Mouse (Mus musculus): ENCODE data around the gene Sp110. TPM values are rescaled to one million over a fixed set of nuclear protein-coding genes. Genes with fewer than 3 reads are reported as not detected.
"Not testable (repeated sequence)": the region's sequence is repeated elsewhere in the genome, so short reads cannot be mapped to it uniquely, and the experiment has no call there.

Gene Sp110
- polyA plus RNA-seq (2014; fragmentation: Nextera tagmentation; extraction: Ambion mirVana), result 1.4 and 2.3 TPM in 2 replicates

DNA sequence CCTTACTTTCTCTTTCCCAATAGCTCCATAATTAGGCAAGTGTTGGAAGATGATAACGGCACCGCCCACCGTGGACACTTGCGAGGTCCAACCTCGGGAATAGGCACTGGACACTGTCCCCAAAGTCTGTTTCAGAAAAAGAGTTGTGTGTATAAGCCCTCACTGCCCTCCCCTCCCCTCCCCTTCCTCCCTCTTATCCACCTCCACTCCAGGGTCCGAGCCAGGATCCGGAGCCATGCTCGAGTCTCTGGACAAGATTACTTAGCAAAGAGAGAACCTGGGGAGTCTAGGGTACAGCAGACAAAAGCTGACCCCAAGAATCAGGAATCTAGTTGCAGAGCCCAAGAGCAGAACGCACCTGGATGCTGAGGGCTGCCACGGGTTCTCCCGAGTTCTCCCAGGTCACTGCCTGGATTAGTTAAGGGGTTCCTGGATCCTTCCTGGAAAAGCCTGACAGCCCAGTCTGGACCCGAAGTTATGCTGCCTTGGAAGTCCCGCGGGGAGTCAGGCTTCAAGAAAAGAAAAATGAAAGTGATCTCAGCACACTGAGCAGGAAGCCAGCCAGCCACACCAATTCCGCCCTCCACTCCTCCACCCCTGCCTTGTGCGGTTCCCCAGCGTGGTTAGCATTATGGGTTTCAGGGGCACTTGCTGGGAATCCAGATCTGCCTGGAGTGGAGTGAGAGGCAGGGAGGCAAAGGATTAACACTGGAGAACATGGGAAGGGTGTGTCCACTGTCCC lies at the start of gene Sp110:
Sp110 (minus strand) TSS at position 547 of the 742 bp plus-strand sequence.
- H3K4me2 ChIP-seq (ENCODE audit: low read depth, low read length); H3K9me3 ChIP-seq (ENCODE audit: control insufficient read depth, low read length); DNase-seq (ENCODE audit: low spot score); H3K27ac ChIP-seq (replicated peaks; ENCODE audit: low read depth, low read length); H3K4me3 ChIP-seq (ENCODE audit: low read depth, low read length); H3K27me3 ChIP-seq (replicated peaks; ENCODE audit: control insufficient read depth, insufficient read depth, low read length); ATAC-seq (ENCODE audit: low read depth); H3K9ac ChIP-seq (ENCODE audit: low read depth, low read length); H3K36me3 ChIP-seq (ENCODE audit: control insufficient read depth, insufficient read depth, low read length); H3K4me1 ChIP-seq (ENCODE audit: control insufficient read depth, insufficient read depth, low read length): not testable (repeated sequence)
- whole genome bisulfite sequencing, result 70% methylated on average over 16 of the region's 17 CpGs

DNA sequence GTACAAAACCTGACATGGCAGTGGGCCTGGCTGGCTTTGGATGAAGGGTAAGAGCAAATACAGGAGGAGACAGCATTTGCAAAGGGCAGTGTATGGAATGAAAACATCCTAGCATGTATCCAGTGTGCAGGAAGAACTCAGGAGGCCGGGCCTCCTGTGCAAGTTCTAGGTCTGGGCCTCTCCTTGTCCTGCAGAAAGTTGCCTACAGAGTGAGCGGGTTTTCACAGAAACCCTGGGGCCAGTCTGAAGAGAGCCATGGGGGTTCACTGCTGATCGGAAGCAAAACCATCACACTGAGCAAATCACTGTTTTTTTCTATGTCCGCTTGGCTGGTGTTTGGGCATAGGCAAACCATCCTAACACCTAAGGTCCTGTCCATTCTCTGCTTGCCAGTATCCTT lies 39.5 kb upstream of the Sp110 start:
- ATAC-seq (ENCODE audit: low read depth); H3K4me1 ChIP-seq (ENCODE audit: control insufficient read depth, insufficient read depth, low read length); H3K36me3 ChIP-seq (ENCODE audit: control insufficient read depth, insufficient read depth, low read length); H3K9me3 ChIP-seq (ENCODE audit: control insufficient read depth, low read length); H3K9ac ChIP-seq (ENCODE audit: low read depth, low read length); H3K4me2 ChIP-seq (ENCODE audit: low read depth, low read length); DNase-seq (ENCODE audit: low spot score); H3K27me3 ChIP-seq (replicated peaks; ENCODE audit: control insufficient read depth, insufficient read depth, low read length); H3K4me3 ChIP-seq (ENCODE audit: low read depth, low read length); H3K27ac ChIP-seq (replicated peaks; ENCODE audit: low read depth, low read length): not testable (repeated sequence)
- WGBS, result 83% methylated on average over 4 of the region's 4 CpGs

DNA sequence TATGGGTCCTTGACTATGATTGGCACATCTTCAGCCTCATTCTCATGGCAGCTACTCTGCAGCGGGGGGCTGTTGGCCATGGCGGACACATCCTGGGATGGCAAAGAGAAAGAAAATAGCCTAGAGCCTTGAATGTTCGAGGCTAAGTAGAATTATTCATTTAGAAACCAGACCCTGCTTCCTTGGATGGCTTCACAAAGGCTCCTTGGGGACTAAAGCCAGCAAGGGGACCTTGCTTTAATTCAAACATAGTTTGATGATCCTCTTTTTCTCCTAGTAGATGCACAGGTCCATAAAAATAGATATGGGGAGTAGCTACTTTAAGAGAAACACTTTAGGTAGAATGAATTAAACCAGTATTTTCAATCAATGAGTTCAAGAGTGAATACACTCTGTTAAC lies 38.3 kb upstream of the Sp110 start:
- H3K4me3 ChIP-seq (ENCODE audit: low read depth, low read length); H3K4me2 ChIP-seq (ENCODE audit: low read depth, low read length); H3K9ac ChIP-seq (ENCODE audit: low read depth, low read length); H3K9me3 ChIP-seq (ENCODE audit: control insufficient read depth, low read length); DNase-seq (ENCODE audit: low spot score); ATAC-seq (ENCODE audit: low read depth); H3K36me3 ChIP-seq (ENCODE audit: control insufficient read depth, insufficient read depth, low read length); H3K27me3 ChIP-seq (replicated peaks; ENCODE audit: control insufficient read depth, insufficient read depth, low read length); H3K4me1 ChIP-seq (ENCODE audit: control insufficient read depth, insufficient read depth, low read length); H3K27ac ChIP-seq (replicated peaks; ENCODE audit: low read depth, low read length): not testable (repeated sequence)
- WGBS, result 48% methylated on average over 3 of the region's 3 CpGs

DNA sequence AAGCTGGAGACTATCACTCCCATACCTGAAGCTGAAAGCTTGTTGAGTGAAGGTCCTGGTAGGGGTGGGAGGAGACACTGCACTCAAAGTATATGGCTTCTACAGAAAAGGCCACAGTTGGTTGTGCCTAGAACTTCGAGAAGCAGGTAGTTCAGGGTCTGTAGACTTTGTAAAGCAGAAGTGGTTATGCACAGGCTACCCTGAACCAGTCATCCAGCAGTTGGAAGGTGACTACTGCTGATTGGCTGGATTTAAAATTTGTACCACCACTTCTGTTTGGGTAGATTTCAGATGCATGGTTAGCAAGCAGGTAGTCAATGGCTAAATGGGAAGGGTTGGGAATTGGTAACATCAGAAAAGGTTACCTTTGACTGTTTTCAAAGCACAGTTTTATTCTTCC lies 20.1 kb upstream of the Sp110 start:
- not testable (repeated sequence) for H3K9me3 ChIP-seq (ENCODE audit: control insufficient read depth, low read length); ATAC-seq (ENCODE audit: low read depth); H3K4me2 ChIP-seq (ENCODE audit: low read depth, low read length); H3K27me3 ChIP-seq (replicated peaks; ENCODE audit: control insufficient read depth, insufficient read depth, low read length); H3K9ac ChIP-seq (ENCODE audit: low read depth, low read length); H3K36me3 ChIP-seq (ENCODE audit: control insufficient read depth, insufficient read depth, low read length); DNase-seq (ENCODE audit: low spot score); H3K4me3 ChIP-seq (ENCODE audit: low read depth, low read length); H3K27ac ChIP-seq (replicated peaks; ENCODE audit: low read depth, low read length); H3K4me1 ChIP-seq (ENCODE audit: control insufficient read depth, insufficient read depth, low read length)
- WGBS, result 55% methylated on average over 1 of the region's 1 CpGs

DNA sequence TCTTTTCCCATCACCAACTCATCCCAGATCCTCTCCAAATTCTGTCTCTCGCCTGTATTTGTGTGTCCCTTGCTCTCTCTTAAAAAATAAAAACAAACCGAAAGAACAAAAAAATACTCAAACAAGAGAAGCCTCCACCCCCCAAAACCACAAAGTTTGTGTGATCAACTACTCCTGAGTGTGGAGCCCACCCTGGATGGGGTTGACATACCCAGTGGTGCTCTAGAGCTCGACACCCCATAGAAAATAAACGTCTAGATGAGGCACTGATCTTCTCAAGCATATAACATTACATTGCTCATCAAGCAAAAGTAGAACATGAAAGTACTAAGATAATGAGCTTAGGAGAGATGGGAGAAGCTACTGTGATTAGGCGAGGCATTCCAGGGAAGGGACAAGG lies 18.5 kb upstream of the Sp110 start:
- not testable (repeated sequence) for H3K27me3 ChIP-seq (replicated peaks; ENCODE audit: control insufficient read depth, insufficient read depth, low read length); H3K4me2 ChIP-seq (ENCODE audit: low read depth, low read length); H3K36me3 ChIP-seq (ENCODE audit: control insufficient read depth, insufficient read depth, low read length); H3K9ac ChIP-seq (ENCODE audit: low read depth, low read length); H3K4me3 ChIP-seq (ENCODE audit: low read depth, low read length); ATAC-seq (ENCODE audit: low read depth); DNase-seq (ENCODE audit: low spot score); H3K27ac ChIP-seq (replicated peaks; ENCODE audit: low read depth, low read length); H3K4me1 ChIP-seq (ENCODE audit: control insufficient read depth, insufficient read depth, low read length); H3K9me3 ChIP-seq (ENCODE audit: control insufficient read depth, low read length)
- WGBS, result 58% methylated on average over 4 of the region's 5 CpGs

DNA sequence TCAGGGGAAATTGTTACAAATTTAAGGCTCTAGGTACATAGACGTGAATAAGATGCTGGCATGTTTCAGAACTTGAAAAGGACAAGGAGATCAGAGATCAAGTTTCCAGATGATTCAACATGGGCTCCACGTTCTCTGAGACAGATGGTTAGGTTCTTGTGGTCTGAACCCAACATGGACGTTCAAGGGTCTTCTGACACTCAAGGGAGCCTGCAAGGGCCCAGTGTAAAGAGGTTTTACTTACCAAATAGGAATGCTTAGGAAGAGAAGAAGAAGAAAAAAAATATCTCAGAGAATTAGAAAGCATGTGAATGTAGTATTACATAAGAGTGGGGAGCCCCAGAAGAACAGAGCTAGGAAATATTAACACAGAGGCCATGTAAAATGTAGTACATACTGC lies 17.2 kb upstream of the Sp110 start:
- not testable (repeated sequence) for H3K9ac ChIP-seq (ENCODE audit: low read depth, low read length); H3K36me3 ChIP-seq (ENCODE audit: control insufficient read depth, insufficient read depth, low read length); H3K4me1 ChIP-seq (ENCODE audit: control insufficient read depth, insufficient read depth, low read length); H3K27me3 ChIP-seq (replicated peaks; ENCODE audit: control insufficient read depth, insufficient read depth, low read length); H3K9me3 ChIP-seq (ENCODE audit: control insufficient read depth, low read length); ATAC-seq (ENCODE audit: low read depth); DNase-seq (ENCODE audit: low spot score); H3K27ac ChIP-seq (replicated peaks; ENCODE audit: low read depth, low read length); H3K4me2 ChIP-seq (ENCODE audit: low read depth, low read length); H3K4me3 ChIP-seq (ENCODE audit: low read depth, low read length)
- 62% methylated on average over 3 of the region's 3 CpGs for WGBS

DNA sequence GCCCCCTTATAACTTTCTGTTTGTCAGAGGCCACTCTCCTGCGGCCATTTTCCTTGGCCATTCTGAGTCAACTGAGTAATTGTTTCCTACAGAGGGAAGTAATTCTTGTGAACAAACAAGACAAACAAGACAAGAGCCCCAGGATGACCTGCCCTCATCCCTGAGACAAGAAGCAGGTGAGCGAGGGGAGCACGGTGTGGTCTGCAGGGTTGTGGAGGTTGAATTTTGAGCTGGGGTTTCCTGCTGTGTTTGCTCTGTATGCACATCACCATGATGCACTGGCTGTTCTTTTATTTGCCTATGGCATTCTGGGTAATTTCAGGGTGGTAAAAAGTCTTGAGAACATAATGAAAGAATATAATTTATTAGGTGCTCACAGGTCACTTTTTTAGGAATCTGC lies 16.5 kb upstream of the Sp110 start:
- not testable (repeated sequence) for DNase-seq (ENCODE audit: low spot score); H3K9me3 ChIP-seq (ENCODE audit: control insufficient read depth, low read length); H3K4me3 ChIP-seq (ENCODE audit: low read depth, low read length); H3K9ac ChIP-seq (ENCODE audit: low read depth, low read length); ATAC-seq (ENCODE audit: low read depth); H3K27ac ChIP-seq (replicated peaks; ENCODE audit: low read depth, low read length); H3K36me3 ChIP-seq (ENCODE audit: control insufficient read depth, insufficient read depth, low read length); H3K4me1 ChIP-seq (ENCODE audit: control insufficient read depth, insufficient read depth, low read length); H3K27me3 ChIP-seq (replicated peaks; ENCODE audit: control insufficient read depth, insufficient read depth, low read length); H3K4me2 ChIP-seq (ENCODE audit: low read depth, low read length)
- WGBS, result 84% methylated on average over 3 of the region's 3 CpGs

DNA sequence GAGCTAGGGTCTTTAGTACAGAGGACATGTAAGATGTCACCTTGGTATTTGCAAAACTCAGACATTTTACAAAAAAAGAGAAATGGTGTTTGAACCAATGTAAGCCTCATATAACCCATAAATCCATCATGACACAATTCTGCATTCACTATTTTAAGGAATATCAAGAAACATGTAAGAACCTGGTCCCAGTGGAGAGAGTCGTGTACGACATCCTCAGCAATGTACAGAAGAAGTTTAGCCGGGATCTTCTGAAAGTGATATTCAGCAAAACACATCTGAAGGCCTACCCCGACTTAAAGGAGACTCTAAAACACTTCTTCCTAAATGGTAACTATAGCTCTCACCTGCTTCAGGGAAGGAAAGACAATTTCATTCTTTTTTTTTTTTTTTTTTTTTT lies 12.0 kb upstream of the Sp110 start:
- H3K4me2 ChIP-seq (ENCODE audit: low read depth, low read length); H3K27me3 ChIP-seq (replicated peaks; ENCODE audit: control insufficient read depth, insufficient read depth, low read length); H3K27ac ChIP-seq (replicated peaks; ENCODE audit: low read depth, low read length); H3K9me3 ChIP-seq (ENCODE audit: control insufficient read depth, low read length); ATAC-seq (ENCODE audit: low read depth); DNase-seq (ENCODE audit: low spot score); H3K36me3 ChIP-seq (ENCODE audit: control insufficient read depth, insufficient read depth, low read length); H3K4me3 ChIP-seq (ENCODE audit: low read depth, low read length); H3K9ac ChIP-seq (ENCODE audit: low read depth, low read length); H3K4me1 ChIP-seq (ENCODE audit: control insufficient read depth, insufficient read depth, low read length): not testable (repeated sequence)
- no CpG with 5 or more reads among the region's 4 CpGs for WGBS

DNA sequence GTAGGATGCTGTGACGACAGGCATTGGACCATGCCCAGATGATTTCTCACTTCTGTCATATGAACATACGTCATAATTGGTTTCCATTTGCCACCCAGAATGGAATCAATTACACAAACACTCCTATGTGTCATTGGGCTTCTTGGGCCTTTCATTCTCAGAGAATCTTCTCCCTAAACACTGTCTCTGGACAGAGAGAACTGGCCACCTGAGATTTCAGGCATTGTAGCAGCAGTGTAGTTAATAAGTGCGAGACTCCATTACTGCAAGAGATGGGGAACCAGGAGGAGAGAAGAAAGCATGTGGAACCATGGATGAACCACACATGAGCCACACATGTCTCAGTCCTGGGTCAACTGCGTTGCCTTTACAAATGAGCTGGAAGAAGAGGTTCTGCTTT lies 9.7 kb upstream of the Sp110 start:
- H3K36me3 ChIP-seq (ENCODE audit: control insufficient read depth, insufficient read depth, low read length); H3K9me3 ChIP-seq (ENCODE audit: control insufficient read depth, low read length); H3K4me3 ChIP-seq (ENCODE audit: low read depth, low read length); H3K9ac ChIP-seq (ENCODE audit: low read depth, low read length); H3K4me2 ChIP-seq (ENCODE audit: low read depth, low read length); H3K4me1 ChIP-seq (ENCODE audit: control insufficient read depth, insufficient read depth, low read length); DNase-seq (ENCODE audit: low spot score); H3K27ac ChIP-seq (replicated peaks; ENCODE audit: low read depth, low read length); H3K27me3 ChIP-seq (replicated peaks; ENCODE audit: control insufficient read depth, insufficient read depth, low read length); ATAC-seq (ENCODE audit: low read depth): not testable (repeated sequence)
- WGBS, result 83% methylated on average over 3 of the region's 4 CpGs

Measured in embryonic facial prominence, embryonic 14.5 days (tissue).